Mouse (Mus musculus) hindbrain, postnatal 0 days (tissue): Measurements from ENCODE around the gene 2310046K23Rik. TPM values are rescaled to one million over a fixed set of nuclear protein-coding genes. Genes with fewer than 3 reads are reported as not detected.
"Not testable (repeated sequence)": the region's sequence is repeated elsewhere in the genome, so short reads cannot be mapped to it uniquely, and the experiment has no call there.

Source experiments
- ATAC-seq: fragments of 200-750 bp; cut with Nextera tagmentation; 2 replicates; pipeline ENCODE4 v1.8.0; 2017; ENCODE audit warnings: mild to moderate bottlenecking, moderate TSS enrichment, moderate library complexity
- DNase-seq: peaks from one replicate; pipeline ENCODE4 v3.0.0-alpha.2; 2015; ENCODE audit warnings: low spot score
- H3K27ac ChIP-seq: fragments of 300-500 bp; sonication (generic); 2 replicates; pipeline ENCODE4 v1.5.1; 2014; ENCODE audit warnings: mild to moderate bottlenecking
- H3K27me3 ChIP-seq: fragments of 300-500 bp; sonication (generic); 2 replicates; pipeline ENCODE4 v1.6.1; 2014; ENCODE audit warnings: low read length, mixed read lengths; ENCODE audit not compliant: insufficient read depth
- H3K36me3 ChIP-seq: fragments of 300-500 bp; sonication (generic); 2 replicates; pipeline ENCODE4 v1.6.1; 2014; ENCODE audit warnings: low read length, mixed read lengths; ENCODE audit not compliant: insufficient read depth
- H3K4me1 ChIP-seq: fragments of 300-500 bp; sonication (generic); 2 replicates; pipeline ENCODE4 v1.6.1; 2014; ENCODE audit warnings: antibody characterized with exemption, low read length, mixed read lengths; ENCODE audit not compliant: insufficient read depth
- H3K4me2 ChIP-seq: fragments of 300-500 bp; sonication (generic); 2 replicates; pipeline ENCODE4 v1.6.1; 2014; ENCODE audit warnings: low read depth, mild to moderate bottlenecking, low read length, moderate library complexity, mixed read lengths
- H3K4me3 ChIP-seq: fragments of 300-500 bp; sonication (generic); 2 replicates; pipeline ENCODE4 v1.5.1; 2014; ENCODE audit warnings: low read length
- H3K9ac ChIP-seq: fragments of 300-500 bp; sonication (generic); replicated peaks from 2 replicates; pipeline ENCODE4 v1.6.1; 2014; ENCODE audit warnings: mild to moderate bottlenecking, low read length, moderate library complexity, mixed read lengths
- H3K9me3 ChIP-seq: fragments of 300-500 bp; sonication (generic); 2 replicates; pipeline ENCODE4 v1.6.1; 2016; ENCODE audit warnings: low read length, mixed read lengths
- CTCF ChIP-seq: IDR thresholded peaks from 2 replicates; pipeline ENCODE4 v1.5.1; 2016; ENCODE audit warnings: antibody characterized with exemption, control low read depth, low read depth
- WGBS: fragments of 180-500 bp; shearing (Covaris S2); extraction: QIAGEN DNeasy Blood & Tissue Kit; methylation state at CpG from one replicate; pipeline ENCODE4 v1.1.7; 2014; 5-methylcytosine and 5-hydroxymethylcytosine counted together
- polyA plus RNA-seq: library from polyadenylated mRNA; unstranded; fragments of >200 nt; fragmentation: Nextera tagmentation; extraction: Ambion mirVana; gene quantifications from 2 replicates; pipeline ENCODE4 v1.2.1, GENCODE M21; 2015
- total RNA-seq: library from RNA; depleted of rRNA; stranded (reverse); fragments of >200 nt; gene quantifications from 2 replicates; pipeline ENCODE4 v1.2.3, GENCODE M21; 2014

Gene 2310046K23Rik
- total and polyA plus RNA-seq, 2 experiments from 2014 or later, result not detected

DNA sequence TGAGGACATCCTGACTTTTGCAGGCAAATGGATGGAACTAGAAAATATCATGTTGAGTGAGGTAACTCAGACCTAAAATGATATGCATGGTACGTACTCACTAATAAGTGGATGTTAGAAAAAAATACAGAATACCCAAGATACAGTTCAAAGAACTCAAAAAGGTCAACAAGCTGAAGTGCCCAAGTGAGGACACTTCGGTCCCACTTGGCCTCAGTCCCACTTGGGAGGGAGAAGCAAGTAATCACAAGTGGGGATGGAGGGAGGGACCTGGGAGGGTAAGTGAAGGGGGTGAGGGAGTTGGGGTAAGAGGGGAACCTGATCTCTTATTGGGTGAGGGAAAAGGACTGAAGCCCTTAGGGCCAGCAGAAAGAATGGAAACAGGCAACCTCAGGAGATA is 34.4 kb upstream of the 2310046K23Rik start:
- WGBS, result 95% methylated on average over 2 of the region's 2 CpGs
- ATAC-seq, result no peak

DNA sequence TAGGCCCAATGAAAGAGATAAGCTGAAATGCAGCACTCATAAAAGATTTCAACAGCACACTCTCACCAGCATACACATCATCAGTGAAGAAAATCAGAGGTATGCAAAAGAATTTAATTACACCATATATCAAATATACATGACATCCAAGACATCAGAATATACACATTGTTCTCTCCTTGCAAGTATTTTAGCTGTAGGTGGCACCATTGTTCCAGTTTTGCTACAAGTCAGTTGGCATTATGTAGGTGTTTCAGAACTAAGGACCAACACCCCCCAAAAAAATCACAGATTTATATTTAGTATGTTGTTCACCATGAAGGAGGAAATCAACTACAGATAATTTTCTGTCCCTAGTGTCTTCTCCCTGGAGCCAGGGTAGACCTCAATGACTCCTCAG is 31.1 kb upstream of the 2310046K23Rik start:
- ATAC-seq (no peak), DNase-seq (peak; percentile 42)
- Histone ChIP-seq H3K36me3 (no peaks in the 10 kb centered on the region), H3K4me2 (no peak overlapping the region), H3K9me3 (no peaks in the 10 kb centered on the region), H3K9ac (no peak overlapping the region), H3K4me3 (no peak overlapping the region), H3K27ac (no peak overlapping the region), H3K27me3 (no peaks in the 10 kb centered on the region), H3K4me1 (no peaks in the 10 kb centered on the region)
- TF ChIP-seq CTCF, result peak; percentile 35

More for the DNA sequence above, 34.4 kb upstream of the 2310046K23Rik start:
- H3K4me1 ChIP-seq, result no peaks in the 10 kb centered on the region
- TF ChIP-seq CTCF, result no peak
- no peaks in the 10 kb centered on the region for H3K36me3 ChIP-seq
- H3K4me3 ChIP-seq, result no peak overlapping the region
- DNase-seq, result no peak
- H3K4me2 ChIP-seq, result no peak overlapping the region
- no peaks in the 10 kb centered on the region for H3K27me3 ChIP-seq
- no peak overlapping the region for H3K9ac ChIP-seq
- H3K9me3 ChIP-seq, result no peaks in the 10 kb centered on the region
- H3K27ac ChIP-seq, result no peak overlapping the region

DNA sequence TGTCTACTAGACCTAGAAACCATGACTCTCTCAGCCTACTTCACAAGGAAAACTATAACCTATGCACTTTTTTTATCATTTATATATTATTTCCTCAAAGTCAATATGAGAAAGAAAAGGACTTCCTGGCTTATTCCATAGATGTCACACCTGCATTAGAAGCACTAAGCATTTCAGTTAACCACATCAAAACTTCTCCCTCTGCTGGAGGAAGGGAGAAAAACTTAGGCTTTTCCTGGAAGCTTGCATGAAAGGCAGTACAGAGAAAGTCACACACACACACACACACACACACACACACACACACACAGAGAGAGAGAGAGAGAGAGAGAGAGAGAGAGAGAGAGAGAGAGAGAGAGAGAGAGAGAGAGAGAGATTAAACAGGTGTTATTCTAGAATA is 22.0 kb downstream of the 2310046K23Rik start:
- DNase-seq (peak; percentile 48), ATAC-seq (no peak)

DNA sequence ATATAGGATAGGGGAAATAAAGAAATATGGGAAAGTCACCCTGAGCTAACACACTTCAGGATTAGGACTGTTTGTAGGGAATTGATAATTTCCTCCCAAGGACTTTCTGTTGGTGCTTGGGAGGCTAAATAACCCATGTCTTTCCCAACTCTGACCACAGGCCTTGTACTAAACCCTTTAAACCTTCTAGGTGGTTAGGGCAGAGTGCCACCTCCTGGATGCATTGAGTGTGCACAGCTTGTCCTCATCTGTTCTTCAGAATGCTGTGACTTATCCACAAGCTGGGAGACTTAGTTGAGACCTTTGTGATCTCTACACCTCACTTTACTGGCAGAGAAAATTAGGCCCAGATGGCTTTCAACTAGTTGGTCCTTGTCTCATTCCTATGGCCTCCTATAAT is 23.5 kb downstream of the 2310046K23Rik start:
- no peak overlapping the region for H3K4me2 ChIP-seq
- no peak overlapping the region for H3K4me3 ChIP-seq
- no peak overlapping the region for H3K9ac ChIP-seq
- no peaks in the 10 kb centered on the region for H3K36me3 ChIP-seq
- no peaks in the 10 kb centered on the region for H3K4me1 ChIP-seq
- ATAC-seq (no peak), DNase-seq (peak; percentile 43)
- peak; percentile 59 for TF ChIP-seq CTCF
- no peaks in the 10 kb centered on the region for H3K9me3 ChIP-seq
- no peaks in the 10 kb centered on the region for H3K27me3 ChIP-seq
- H3K27ac ChIP-seq, result no peak overlapping the region

More for the DNA sequence above, 22.0 kb downstream of the 2310046K23Rik start:
- H3K4me1 ChIP-seq, result no peaks in the 10 kb centered on the region
- H3K27ac ChIP-seq, result no peak overlapping the region
- no peak overlapping the region for H3K4me3 ChIP-seq
- H3K9ac ChIP-seq, result no peak overlapping the region
- H3K4me2 ChIP-seq, result no peak overlapping the region
- H3K36me3 ChIP-seq, result no peaks in the 10 kb centered on the region
- H3K9me3 ChIP-seq, result no peaks in the 10 kb centered on the region
- no peaks in the 10 kb centered on the region for H3K27me3 ChIP-seq
- TF ChIP-seq CTCF, result peak; percentile 51

- H3K4me2 ChIP-seq, result no peak overlapping the region
- no peaks in the 10 kb centered on the region for H3K27me3 ChIP-seq
- no peaks in the 10 kb centered on the region for H3K36me3 ChIP-seq
- no peak overlapping the region for H3K4me3 ChIP-seq
- H3K9me3 ChIP-seq, result no peaks in the 10 kb centered on the region
- no peak for TF ChIP-seq CTCF
- ATAC-seq (no peak), DNase-seq (no peak)
- WGBS, result 82% methylated on average over 1 of the region's 1 CpGs
- no peaks in the 10 kb centered on the region for H3K4me1 ChIP-seq
- H3K9ac ChIP-seq, result no peak overlapping the region
- no peak overlapping the region for H3K27ac ChIP-seq
These were observed 26.1 kb downstream of the 2310046K23Rik start for GRCm38 (mm10) chr3:92508185-92508584.

GRCm38 (mm10) chr3:92503528-92503927 is 30.8 kb downstream of the 2310046K23Rik start:
- Histone ChIP-seq H3K27me3 (no peaks in the 10 kb centered on the region), H3K36me3 (no peaks in the 10 kb centered on the region), H3K9ac (no peak overlapping the region), H3K4me2 (no peak overlapping the region), H3K27ac (no peak overlapping the region), H3K9me3 (no peaks in the 10 kb centered on the region), H3K4me3 (no peak overlapping the region), H3K4me1 (no peaks in the 10 kb centered on the region)
- no peak for TF ChIP-seq CTCF
- no peak for DNase-seq
- ATAC-seq, result no peak

DNA sequence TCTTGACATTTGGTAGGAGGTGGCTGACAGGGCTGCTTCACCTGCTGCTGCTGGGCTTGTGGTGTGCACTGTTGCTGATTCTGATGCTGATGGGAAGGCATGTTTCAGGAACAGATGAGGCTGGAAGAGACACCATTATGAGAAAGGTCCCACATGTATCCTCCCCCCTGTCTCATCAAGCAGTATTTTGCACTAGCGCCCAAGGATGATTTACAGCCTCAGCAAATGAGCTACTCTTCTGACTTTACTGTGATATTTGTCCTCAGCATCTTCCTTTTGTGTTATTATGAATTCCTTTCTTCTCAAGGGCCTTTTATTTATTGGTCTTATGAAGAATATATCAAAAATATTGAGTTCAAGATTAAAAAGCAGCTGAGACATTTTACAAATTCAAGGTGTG is 33.9 kb downstream of the 2310046K23Rik start, which contains the start of gene Sprr4:
TSS of gene Sprr4 (minus strand) at position 101 of the 400 bp plus-strand sequence.
- WGBS, result 97% methylated on average over 1 of the region's 1 CpGs
- no peak for ATAC-seq
- H3K27me3 ChIP-seq, result no peaks in the 10 kb centered on the region
- H3K4me3 ChIP-seq, result no peak within 1 kb of the TSS
- H3K36me3 ChIP-seq, result no peaks in the 10 kb centered on the region
- no peak for TF ChIP-seq CTCF
- H3K27ac ChIP-seq, result no peak within 1 kb of the TSS
- no peaks in the 10 kb centered on the region for H3K4me1 ChIP-seq
- no peak for DNase-seq
- no peaks in the 10 kb centered on the region for H3K9me3 ChIP-seq
- no peak within 1 kb of the TSS for H3K9ac ChIP-seq
- no peak within 1 kb of the TSS for H3K4me2 ChIP-seq

- not testable (repeated sequence) for ATAC-seq, DNase-seq, H3K36me3 ChIP-seq, H3K4me2 ChIP-seq, H3K9me3 ChIP-seq, H3K27me3 ChIP-seq, H3K4me1 ChIP-seq, H3K9ac ChIP-seq, H3K27ac ChIP-seq, H3K4me3 ChIP-seq
These were observed 44.0 kb downstream of the 2310046K23Rik start for GRCm38 (mm10) chr3:92490262-92490661.
